Mouse (Mus musculus): ENCODE measurements around the gene Rab39. TPM values are rescaled to one million over a fixed set of nuclear protein-coding genes. Genes with fewer than 3 reads are reported as not detected.

The Rab39 gene
- 0.11 and 0.30 TPM in 2 replicates for polyA plus RNA-seq (2015; fragmentation: Nextera tagmentation; extraction: Ambion mirVana)

GRCm38 (mm10) chr9:53705992-53706696 lies at the start of gene Rab39:
Gene Rab39, minus strand, starts transcription at chr9:53706232.
- Histone ChIP-seq H3K27ac (ENCODE audit: low read length) (no peak within 1 kb of the TSS), H3K4me1 (ENCODE audit: insufficient read depth, low read length) (peaks cover 16% of the 10 kb centered on the region), H3K9me3 (ENCODE audit: low read length) (no peaks in the 10 kb centered on the region), H3K4me2 (replicated peaks; ENCODE audit: low read depth, low read length) (peak within 1 kb of the TSS; percentile 91), H3K27me3 (ENCODE audit: insufficient read depth, low read length) (peaks cover 8% of the 10 kb centered on the region), H3K4me3 (ENCODE audit: low read length) (peak within 1 kb of the TSS; percentile 51), H3K36me3 (ENCODE audit: insufficient read depth, low read length) (no peaks in the 10 kb centered on the region), H3K9ac (replicated peaks; ENCODE audit: low read length) (no peak within 1 kb of the TSS)
- peak; percentile 95 for ATAC-seq (ENCODE audit: low FRiP score, low TSS enrichment)
- WGBS = under 1% methylated on average over 49 of the region's 49 CpGs

GRCm38 (mm10) chr9:53754801-53755200 lies 48.8 kb upstream of the Rab39 start:
- H3K36me3 ChIP-seq (ENCODE audit: insufficient read depth, low read length) = no peaks in the 10 kb centered on the region
- no peak overlapping the region for H3K4me3 ChIP-seq (ENCODE audit: low read length)
- H3K27ac ChIP-seq (ENCODE audit: low read length) = no peak overlapping the region
- H3K9me3 ChIP-seq (ENCODE audit: low read length) = no peaks in the 10 kb centered on the region
- ATAC-seq (ENCODE audit: low FRiP score, low TSS enrichment) = no peak
- no peak overlapping the region for H3K9ac ChIP-seq (replicated peaks; ENCODE audit: low read length)
- peaks cover 2% of the 10 kb centered on the region; the same call in 1 of the 2 replicates for H3K27me3 ChIP-seq (ENCODE audit: insufficient read depth, low read length)
- no peak overlapping the region for H3K4me2 ChIP-seq (replicated peaks; ENCODE audit: low read depth, low read length)
- H3K4me1 ChIP-seq (ENCODE audit: insufficient read depth, low read length) = no peaks in the 10 kb centered on the region

GRCm38 (mm10) chr9:53750899-53751298 lies 44.9 kb upstream of the Rab39 start:
- Histone ChIP-seq H3K4me2 (replicated peaks; ENCODE audit: low read depth, low read length) (no peak overlapping the region), H3K9ac (replicated peaks; ENCODE audit: low read length) (no peak overlapping the region), H3K27me3 (ENCODE audit: insufficient read depth, low read length) (peaks cover 2% of the 10 kb centered on the region; the same call in 1 of the 2 replicates), H3K4me1 (ENCODE audit: insufficient read depth, low read length) (no peaks in the 10 kb centered on the region), H3K36me3 (ENCODE audit: insufficient read depth, low read length) (no peaks in the 10 kb centered on the region), H3K4me3 (ENCODE audit: low read length) (no peak overlapping the region), H3K9me3 (ENCODE audit: low read length) (no peaks in the 10 kb centered on the region), H3K27ac (ENCODE audit: low read length) (no peak overlapping the region)
- WGBS = 35% methylated on average over 5 of the region's 5 CpGs
- ATAC-seq (ENCODE audit: low FRiP score, low TSS enrichment) = no peak

GRCm38 (mm10) chr9:53750411-53750810 lies 44.4 kb upstream of the Rab39 start:
- Histone ChIP-seq H3K4me3 (ENCODE audit: low read length) (no peak overlapping the region), H3K9ac (replicated peaks; ENCODE audit: low read length) (no peak overlapping the region), H3K36me3 (ENCODE audit: insufficient read depth, low read length) (no peaks in the 10 kb centered on the region), H3K4me1 (ENCODE audit: insufficient read depth, low read length) (no peaks in the 10 kb centered on the region), H3K27me3 (ENCODE audit: insufficient read depth, low read length) (peaks cover under 1% of the 10 kb centered on the region; the same call in 1 of the 2 replicates), H3K27ac (ENCODE audit: low read length) (no peak overlapping the region), H3K9me3 (ENCODE audit: low read length) (no peaks in the 10 kb centered on the region), H3K4me2 (replicated peaks; ENCODE audit: low read depth, low read length) (no peak overlapping the region)
- no peak for ATAC-seq (ENCODE audit: low FRiP score, low TSS enrichment)
- 86% methylated on average over 13 of the region's 13 CpGs for WGBS

- 45% methylated on average over 3 of the region's 3 CpGs for WGBS
Measured at GRCm38 (mm10) chr9:53740829-53741404, 34.9 kb upstream of the Rab39 start.

GRCm38 (mm10) chr9:53705491-53705991 lies 491 bp downstream of the Rab39 start:
- Histone ChIP-seq H3K36me3 (ENCODE audit: insufficient read depth, low read length) (no peaks in the 10 kb centered on the region), H3K9ac (replicated peaks; ENCODE audit: low read length) (no peak overlapping the region), H3K27ac (ENCODE audit: low read length) (no peak overlapping the region), H3K27me3 (ENCODE audit: insufficient read depth, low read length) (peaks cover 8% of the 10 kb centered on the region), H3K9me3 (ENCODE audit: low read length) (no peaks in the 10 kb centered on the region), H3K4me3 (ENCODE audit: low read length) (peak overlapping the region; percentile 51), H3K4me1 (ENCODE audit: insufficient read depth, low read length) (peaks cover 16% of the 10 kb centered on the region), H3K4me2 (replicated peaks; ENCODE audit: low read depth, low read length) (peak overlapping the region; percentile 91)
- WGBS = 1% methylated on average over 28 of the region's 28 CpGs
- peak; percentile 17 for ATAC-seq (ENCODE audit: low FRiP score, low TSS enrichment)

More at GRCm38 (mm10) chr9:53740829-53741404, 34.9 kb upstream of the Rab39 start:
- Histone ChIP-seq H3K27me3 (ENCODE audit: insufficient read depth, low read length) (no peaks in the 10 kb centered on the region), H3K36me3 (ENCODE audit: insufficient read depth, low read length) (no peaks in the 10 kb centered on the region), H3K9ac (replicated peaks; ENCODE audit: low read length) (no peak overlapping the region), H3K27ac (ENCODE audit: low read length) (no peak overlapping the region), H3K9me3 (ENCODE audit: low read length) (no peaks in the 10 kb centered on the region), H3K4me3 (ENCODE audit: low read length) (no peak overlapping the region), H3K4me1 (ENCODE audit: insufficient read depth, low read length) (no peaks in the 10 kb centered on the region), H3K4me2 (replicated peaks; ENCODE audit: low read depth, low read length) (no peak overlapping the region)
- no peak for ATAC-seq (ENCODE audit: low FRiP score, low TSS enrichment)

- no peak overlapping the region for H3K4me3 ChIP-seq (ENCODE audit: low read length)
- no peaks in the 10 kb centered on the region for H3K9me3 ChIP-seq (ENCODE audit: low read length)
- ATAC-seq (ENCODE audit: low FRiP score, low TSS enrichment) = no peak
- no peak overlapping the region for H3K4me2 ChIP-seq (replicated peaks; ENCODE audit: low read depth, low read length)
- H3K9ac ChIP-seq (replicated peaks; ENCODE audit: low read length) = no peak overlapping the region
- WGBS = 86% methylated on average over 1 of the region's 1 CpGs
- H3K27ac ChIP-seq (ENCODE audit: low read length) = no peak overlapping the region
- H3K4me1 ChIP-seq (ENCODE audit: insufficient read depth, low read length) = peaks cover 16% of the 10 kb centered on the region
- H3K27me3 ChIP-seq (ENCODE audit: insufficient read depth, low read length) = peaks cover 8% of the 10 kb centered on the region
- H3K36me3 ChIP-seq (ENCODE audit: insufficient read depth, low read length) = no peaks in the 10 kb centered on the region
Measured at GRCm38 (mm10) chr9:53702991-53703390, 3.0 kb downstream of the Rab39 start.

- peaks cover 6% of the 10 kb centered on the region for H3K4me1 ChIP-seq (ENCODE audit: insufficient read depth, low read length)
- WGBS = 66% methylated on average over 4 of the region's 4 CpGs
- H3K36me3 ChIP-seq (ENCODE audit: insufficient read depth, low read length) = no peaks in the 10 kb centered on the region
- H3K4me3 ChIP-seq (ENCODE audit: low read length) = no peak overlapping the region
- no peaks in the 10 kb centered on the region for H3K9me3 ChIP-seq (ENCODE audit: low read length)
- H3K27ac ChIP-seq (ENCODE audit: low read length) = no peak overlapping the region
- no peak overlapping the region for H3K4me2 ChIP-seq (replicated peaks; ENCODE audit: low read depth, low read length)
- 0 out of 2 replicates have a peak, but pooled peaks cover 5% of the 10 kb centered on the region for H3K27me3 ChIP-seq (ENCODE audit: insufficient read depth, low read length)
- H3K9ac ChIP-seq (replicated peaks; ENCODE audit: low read length) = no peak overlapping the region
- no peak for ATAC-seq (ENCODE audit: low FRiP score, low TSS enrichment)
Measured at GRCm38 (mm10) chr9:53700496-53700895, 5.5 kb downstream of the Rab39 start.

GRCm38 (mm10) chr9:53695846-53696245 lies 10.2 kb downstream of the Rab39 start:
- Histone ChIP-seq H3K4me1 (ENCODE audit: insufficient read depth, low read length) (no peaks in the 10 kb centered on the region), H3K27me3 (ENCODE audit: insufficient read depth, low read length) (no peaks in the 10 kb centered on the region), H3K4me3 (ENCODE audit: low read length) (no peak overlapping the region), H3K9me3 (ENCODE audit: low read length) (no peaks in the 10 kb centered on the region), H3K9ac (replicated peaks; ENCODE audit: low read length) (no peak overlapping the region), H3K36me3 (ENCODE audit: insufficient read depth, low read length) (no peaks in the 10 kb centered on the region), H3K27ac (ENCODE audit: low read length) (no peak overlapping the region), H3K4me2 (replicated peaks; ENCODE audit: low read depth, low read length) (no peak overlapping the region)
- no peak for ATAC-seq (ENCODE audit: low FRiP score, low TSS enrichment)
- 80% methylated on average over 5 of the region's 5 CpGs for WGBS

GRCm38 (mm10) chr9:53693718-53694117 lies 12.3 kb downstream of the Rab39 start:
- Histone ChIP-seq H3K9me3 (ENCODE audit: low read length) (no peaks in the 10 kb centered on the region), H3K9ac (replicated peaks; ENCODE audit: low read length) (no peak overlapping the region), H3K36me3 (ENCODE audit: insufficient read depth, low read length) (no peaks in the 10 kb centered on the region), H3K4me3 (ENCODE audit: low read length) (no peak overlapping the region), H3K4me1 (ENCODE audit: insufficient read depth, low read length) (no peaks in the 10 kb centered on the region), H3K4me2 (replicated peaks; ENCODE audit: low read depth, low read length) (no peak overlapping the region), H3K27ac (ENCODE audit: low read length) (no peak overlapping the region), H3K27me3 (ENCODE audit: insufficient read depth, low read length) (no peaks in the 10 kb centered on the region)
- 70% methylated on average over 1 of the region's 1 CpGs for WGBS
- ATAC-seq (ENCODE audit: low FRiP score, low TSS enrichment) = no peak
